Mouse (Mus musculus) olfactory bulb, adult 2 months (tissue): ENCODE results near the gene Mcidas.

Source experiments
- CTCF ChIP-seq: fragments of 200-500 bp; IDR thresholded peaks from 2 replicates; pipeline ENCODE4 v1.5.1; 2012; ENCODE audit warnings: low read depth, mild to moderate bottlenecking, low read length, moderate library complexity; ENCODE audit not compliant: insufficient read depth
- POLR2A ChIP-seq: fragments of 200-500 bp; IDR thresholded peaks from 2 replicates; pipeline ENCODE4 v1.6.1; 2012; ENCODE audit warnings: mild to moderate bottlenecking, low read depth, low read length, moderate library complexity; ENCODE audit not compliant: insufficient read depth

DNA sequence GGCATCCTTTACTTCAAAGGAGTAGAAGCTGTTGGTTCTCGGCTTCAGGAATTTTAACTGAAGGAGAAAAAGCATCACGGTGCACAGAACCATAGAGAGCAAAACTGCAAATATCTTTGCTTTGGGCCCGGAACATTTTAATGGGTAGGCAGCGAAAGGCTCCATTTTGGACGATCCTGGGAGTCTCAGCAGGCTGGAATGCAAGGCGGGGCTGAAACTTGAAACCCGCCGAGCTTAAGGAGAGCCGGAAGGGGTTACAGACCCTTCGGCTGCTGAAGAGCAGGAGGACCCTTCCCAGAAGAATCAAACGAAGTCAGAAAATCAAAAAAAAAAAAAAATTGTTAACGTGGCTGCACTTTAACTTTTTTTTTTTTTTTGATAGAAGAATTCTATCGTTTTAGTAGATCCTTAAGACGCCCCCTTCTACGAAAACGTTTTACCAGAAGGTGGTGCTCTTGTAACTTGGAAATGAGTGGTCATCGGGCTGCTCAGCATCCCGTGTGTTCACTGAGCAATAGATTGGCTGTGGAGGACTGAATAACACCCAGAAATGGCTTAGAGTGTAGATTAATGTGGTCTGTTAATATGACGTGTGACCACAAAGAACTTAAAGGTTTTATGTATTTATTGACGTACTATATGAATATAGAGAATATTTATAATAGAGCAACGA lies 52.7 kb downstream of the Mcidas start, which contains the start of gene Gpx8:
- TF ChIP-seq POLR2A (no peak), CTCF (no peak)
